Mouse (Mus musculus) c-Kit-negative CD71-positive TER-119-positive erythroid progenitor cells, embryonic 14.5 days (primary cell): ENCODE data around the gene Dbh.

ENCODE experiments used
- DNase-seq: peaks from one replicate; pipeline ENCODE4 v3.0.0-alpha.2; 2013; ENCODE audit warnings: low read depth, low spot score

The Dbh gene

DNA sequence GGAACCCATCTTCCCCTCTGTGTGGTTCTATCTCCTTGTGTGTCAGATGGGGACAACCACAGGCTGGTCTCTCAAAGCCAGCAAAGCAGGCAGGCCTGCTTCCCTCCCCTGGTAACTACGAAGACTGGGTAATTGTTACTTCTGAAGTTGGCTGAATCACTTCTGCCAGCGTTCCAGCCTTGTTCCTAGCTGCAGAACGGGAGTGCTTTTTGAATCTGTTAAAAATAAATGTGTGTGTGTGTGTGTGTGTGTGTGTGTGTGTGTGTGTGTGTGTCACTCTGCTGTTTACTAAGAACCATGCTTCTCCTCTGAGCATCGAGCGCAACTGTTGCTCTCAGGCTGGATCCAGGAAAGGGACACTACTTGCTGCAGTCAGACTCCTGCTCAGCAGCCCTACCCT lies 1.2 kb upstream of the Dbh start:
- no peak for DNase-seq

DNA sequence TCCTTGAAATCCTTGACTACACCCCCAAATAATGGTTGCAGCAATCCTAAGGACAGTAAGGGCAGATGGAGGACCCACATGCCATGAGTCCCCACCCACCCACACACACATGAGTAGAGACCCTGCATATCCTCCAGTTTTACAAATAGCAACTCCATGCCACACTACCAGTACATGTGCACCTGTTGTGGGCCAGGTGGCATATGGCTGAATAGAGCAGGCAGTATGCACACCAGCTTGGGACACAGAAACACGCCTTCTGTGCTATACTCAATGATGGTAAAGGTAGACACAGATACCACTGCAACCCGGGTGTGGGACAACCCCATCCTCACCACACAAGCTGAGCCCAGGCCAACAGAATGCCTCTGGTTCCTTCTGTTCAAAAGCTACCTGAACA lies 1.0 kb downstream of the Dbh start:
- DNase-seq = no peak

DNA sequence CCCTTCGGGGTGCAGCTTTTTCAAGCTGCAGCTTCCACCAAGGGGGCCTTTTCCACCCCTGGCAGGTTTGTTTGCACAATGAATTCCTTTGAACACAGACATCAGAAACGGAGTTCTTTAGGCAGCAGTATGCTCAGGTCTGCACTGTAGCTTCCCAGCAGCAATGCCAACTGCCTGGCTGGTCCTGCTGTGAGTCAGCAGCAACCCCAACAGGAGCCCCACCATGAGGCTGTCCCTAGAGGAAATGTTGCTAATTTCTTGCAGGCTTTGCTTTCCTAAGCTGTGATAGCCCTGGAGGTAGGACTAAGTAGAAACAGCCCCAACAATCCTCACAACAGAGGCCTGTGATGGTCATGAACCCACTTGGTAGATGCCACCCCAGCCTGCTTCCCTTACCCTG lies 2.0 kb downstream of the Dbh start:
- no peak for DNase-seq

DNA sequence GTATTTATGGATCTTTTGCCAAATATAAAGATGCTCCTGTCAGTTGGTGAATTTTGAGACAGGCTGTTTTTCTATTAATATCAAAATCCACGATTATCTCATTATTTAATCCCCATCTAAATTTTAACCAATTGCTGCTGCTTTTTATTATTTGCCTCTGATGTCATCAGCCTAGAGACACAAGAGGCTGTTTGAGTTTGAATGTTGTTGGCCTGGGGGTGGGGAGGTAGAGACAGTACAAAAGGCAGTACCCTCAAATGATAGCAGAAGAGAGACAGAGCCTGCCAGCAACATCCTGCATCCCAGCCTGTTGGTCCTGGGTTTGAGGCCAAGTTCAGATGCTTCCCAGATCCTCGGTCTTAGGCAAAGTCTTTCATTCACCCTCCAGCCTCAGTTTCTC lies 9.2 kb downstream of the Dbh start:
- DNase-seq = no peak

DNA sequence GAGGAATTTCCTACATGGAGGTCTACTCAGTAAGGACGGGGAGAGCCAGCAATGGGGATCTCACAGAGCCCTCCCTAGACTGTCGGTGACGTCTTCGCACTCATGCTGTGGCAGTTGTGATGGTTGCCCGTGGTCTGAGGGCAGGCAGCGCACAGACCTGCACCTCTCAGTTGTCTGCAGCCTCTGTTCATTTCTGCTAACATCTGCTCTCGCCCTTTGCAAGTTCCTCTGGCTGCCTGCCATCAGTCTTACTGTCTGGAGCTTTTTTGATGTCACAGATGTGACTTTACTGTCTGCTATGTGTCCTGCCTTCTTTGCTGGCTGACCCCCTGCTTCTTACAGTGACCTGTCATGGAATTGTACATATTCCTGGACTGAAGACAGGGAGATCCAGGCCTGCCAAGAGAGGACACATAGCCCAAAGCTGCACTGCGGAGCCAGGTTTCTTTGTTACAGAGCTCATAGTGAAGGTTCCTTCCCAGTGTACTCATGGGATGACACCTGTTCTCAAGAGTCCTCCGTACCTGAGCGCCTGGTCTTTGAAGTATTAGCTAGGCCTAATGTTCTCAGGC lies 10.7 kb downstream of the Dbh start:
- DNase-seq = no peak

DNA sequence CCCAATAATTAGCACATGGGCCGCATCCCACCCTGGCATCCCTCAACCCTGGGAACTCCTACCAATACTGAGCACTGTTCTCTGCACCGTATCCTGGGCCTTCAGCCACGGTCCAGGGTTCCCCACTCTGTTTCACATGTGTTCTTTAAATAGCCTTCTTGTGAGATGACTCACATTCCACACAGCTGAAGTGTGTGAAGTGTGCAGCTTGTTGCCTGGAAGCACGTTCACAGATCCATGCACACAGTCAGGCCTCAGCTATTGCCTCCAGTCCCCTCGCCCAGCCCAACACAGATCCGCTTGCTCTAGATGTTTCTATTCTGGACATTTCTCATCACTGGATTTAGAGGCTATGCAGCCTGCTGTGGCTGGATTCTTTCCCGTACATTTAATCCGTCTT lies 14.1 kb downstream of the Dbh start:
- DNase-seq = no peak

- DNase-seq = no peak
Observed at GRCm38 (mm10) chr2:27181907-27182306, 16.9 kb downstream of the Dbh start.

DNA sequence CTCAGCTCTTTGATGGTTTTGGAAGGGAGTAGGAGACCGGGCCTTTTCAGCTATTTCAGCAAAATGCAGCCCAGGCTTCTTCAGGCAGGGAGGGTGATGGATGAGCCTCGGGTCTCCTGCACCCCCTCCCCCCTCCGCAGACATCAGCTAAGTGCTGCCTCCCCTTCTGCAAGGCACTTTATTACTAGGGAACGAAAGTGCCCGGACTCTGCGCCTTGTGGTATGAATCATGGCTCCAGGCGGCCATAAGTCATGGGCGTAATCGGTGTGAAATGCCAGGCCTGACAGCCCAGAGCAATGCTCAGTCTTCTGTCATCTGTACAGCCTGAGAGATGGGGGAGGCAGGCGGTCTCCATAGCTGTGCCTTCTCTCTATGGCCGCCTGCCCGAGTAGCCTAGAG lies 18.7 kb downstream of the Dbh start:
- DNase-seq = no peak

DNA sequence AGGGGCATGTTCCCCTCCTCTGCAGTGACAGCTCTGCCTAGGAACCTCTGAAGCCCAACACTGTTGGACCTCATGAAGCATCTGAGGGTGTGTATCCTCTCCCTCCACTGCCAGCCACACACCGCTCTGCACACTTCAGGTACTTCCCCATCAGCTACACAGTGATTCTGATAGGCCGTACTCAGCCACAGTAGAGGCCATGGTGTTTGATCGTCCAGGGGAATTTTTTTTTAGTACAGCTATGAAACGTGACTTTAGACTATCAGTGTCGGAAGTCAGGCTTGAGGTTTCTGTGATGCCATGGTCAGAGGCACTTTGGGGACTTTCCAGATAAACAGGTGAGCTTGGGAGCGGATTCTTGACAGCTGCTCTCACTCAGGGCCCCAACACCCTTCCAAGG lies 22.5 kb downstream of the Dbh start:
- DNase-seq = no peak

DNA sequence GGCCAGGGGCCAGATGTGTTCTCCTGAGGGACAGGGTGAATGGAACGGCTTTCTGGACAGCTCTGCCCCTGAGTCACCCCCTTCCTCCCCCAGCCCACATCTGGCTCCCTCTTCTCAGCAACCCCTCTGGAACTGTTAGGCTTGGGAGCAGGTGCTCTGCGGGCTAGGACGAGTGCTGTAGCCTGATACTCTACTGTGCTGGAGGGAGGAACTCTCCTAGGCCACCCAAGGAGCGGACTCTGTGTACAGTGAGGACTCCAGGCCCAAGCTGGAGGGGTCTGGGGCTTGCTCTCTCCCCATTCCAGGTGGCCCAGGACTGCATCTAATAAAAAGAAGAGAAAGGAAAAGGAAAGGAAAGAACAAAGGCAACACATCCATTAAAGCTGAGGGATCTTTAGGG lies 25.0 kb downstream of the Dbh start:
- no peak for DNase-seq

GRCm38 (mm10) chr2:27198551-27199246 lies 33.7 kb downstream of the Dbh start:
- DNase-seq = no peak

DNA sequence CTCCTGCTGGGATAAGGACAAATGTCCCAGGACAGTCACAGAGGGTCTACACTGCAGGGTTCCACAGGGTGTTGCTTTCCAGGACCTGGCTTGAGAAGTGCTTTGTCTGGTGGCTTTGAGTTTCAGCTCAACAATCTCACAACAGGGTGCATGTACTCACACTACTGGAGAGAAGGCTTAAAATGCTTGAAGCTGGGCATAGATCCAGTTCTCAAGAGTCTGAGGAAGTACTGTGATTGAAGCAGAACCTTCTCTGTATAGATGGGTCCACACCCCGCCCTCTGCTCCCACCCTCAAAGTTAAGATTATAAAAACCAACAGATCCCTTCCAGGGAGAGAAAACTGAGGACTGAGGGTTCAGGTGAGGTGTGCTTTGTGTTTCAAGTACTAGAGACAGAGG lies 35.6 kb downstream of the Dbh start:
- no peak for DNase-seq

GRCm38 (mm10) chr2:27205666-27206065 lies 40.6 kb downstream of the Dbh start:
- DNase-seq = no peak

DNA sequence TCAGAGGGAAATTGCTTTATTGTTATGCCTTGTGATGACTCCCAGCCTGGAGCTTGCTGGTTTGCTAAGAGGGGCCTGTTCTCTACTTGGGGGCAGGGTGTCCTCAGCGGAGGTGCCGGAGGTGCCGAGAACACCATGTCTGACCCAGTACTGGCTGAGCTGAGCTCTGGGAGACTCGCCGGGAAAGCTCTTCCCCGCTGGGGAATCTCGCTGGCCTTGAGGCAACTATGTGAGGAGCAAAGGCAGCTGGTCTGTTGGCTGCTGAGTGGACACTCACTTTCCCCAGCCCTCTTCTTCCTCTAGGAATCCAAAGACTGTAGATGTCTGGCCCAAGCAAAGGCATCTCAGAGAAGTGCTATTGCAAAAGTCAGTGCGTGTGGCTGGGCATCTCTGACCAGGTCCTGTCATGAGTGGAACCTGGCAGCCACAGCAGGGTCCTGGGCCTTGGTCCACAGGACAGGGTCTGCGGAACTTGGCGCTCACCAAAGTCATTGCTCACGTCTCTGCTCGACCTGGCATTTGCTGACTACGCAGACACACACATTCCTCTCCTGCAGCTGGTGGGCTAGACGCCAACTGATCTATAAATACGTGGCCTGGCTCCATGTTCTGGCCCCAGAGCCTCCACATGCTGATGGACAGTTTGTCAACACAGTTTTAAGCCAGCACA lies 41.2 kb downstream of the Dbh start:
- DNase-seq = no peak

DNA sequence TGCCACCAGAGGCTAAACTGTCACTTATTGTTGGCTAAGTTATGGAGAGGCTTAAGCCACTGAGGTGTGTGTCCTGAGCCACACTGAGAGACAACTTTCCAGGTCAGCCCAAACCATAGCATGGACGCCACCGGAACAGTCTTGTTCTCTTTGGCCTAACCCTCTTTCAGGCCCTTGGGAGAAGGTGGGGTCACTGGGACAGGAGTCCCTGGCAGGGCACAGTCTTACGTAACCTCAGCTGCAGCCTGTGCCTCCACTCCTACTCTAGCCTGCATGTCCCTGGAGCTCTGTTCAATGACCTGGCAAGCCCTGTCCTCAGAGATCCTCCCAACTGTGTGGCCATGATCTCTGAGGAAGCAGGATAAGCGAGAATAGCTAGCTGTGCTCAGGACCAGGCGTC lies 42.1 kb downstream of the Dbh start:
- DNase-seq = no peak

GRCm38 (mm10) chr2:27209370-27209769 lies 44.3 kb downstream of the Dbh start:
- no peak for DNase-seq

GRCm38 (mm10) chr2:27209816-27210215 lies 44.8 kb downstream of the Dbh start:
- DNase-seq = no peak

DNA sequence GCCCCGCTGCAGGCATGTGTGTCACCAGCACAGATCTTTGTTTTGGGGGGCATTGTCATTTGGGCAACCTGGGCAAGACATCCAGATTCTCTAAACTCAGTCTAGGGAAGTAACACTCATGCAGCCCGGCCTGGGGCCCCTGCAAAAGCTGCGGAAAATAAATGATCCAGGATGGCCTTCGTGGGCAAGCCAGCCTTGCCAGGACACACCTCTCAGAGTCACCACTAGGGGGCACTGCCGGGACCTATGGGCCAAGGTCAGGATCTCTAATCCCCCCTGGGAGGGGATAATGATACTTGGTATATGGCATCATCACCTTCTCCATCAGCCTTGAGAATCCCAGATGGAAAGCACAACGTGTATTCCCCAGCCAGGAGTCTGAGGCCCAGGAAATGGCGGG lies 45.2 kb downstream of the Dbh start:
- peak; percentile 8 for DNase-seq

DNA sequence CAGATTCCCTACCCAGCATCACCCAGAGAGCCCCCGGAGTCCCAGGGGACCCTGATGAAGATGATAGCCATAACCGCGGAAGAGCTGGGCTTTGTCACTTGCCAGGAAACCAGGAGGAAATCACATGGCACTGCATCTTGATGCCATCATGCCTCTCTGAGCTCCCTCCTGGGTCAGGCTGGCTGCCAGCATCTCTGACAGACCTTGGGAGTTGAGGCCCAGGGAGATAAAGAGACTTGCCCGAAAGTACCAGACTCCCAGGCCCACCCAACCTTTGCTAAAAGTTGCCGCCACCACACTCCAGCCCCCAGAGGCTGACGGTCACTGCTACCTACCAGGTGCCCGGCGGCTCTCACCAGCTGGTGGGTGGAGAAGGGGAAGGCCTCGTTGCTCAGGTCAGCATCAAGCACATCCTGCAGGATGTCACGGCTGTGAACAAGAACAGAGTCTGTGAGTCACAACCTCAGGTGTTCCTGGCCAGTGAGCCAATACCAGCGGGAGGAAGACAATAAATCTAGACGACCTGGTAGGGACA lies 45.7 kb downstream of the Dbh start:
- no peak for DNase-seq

DNA sequence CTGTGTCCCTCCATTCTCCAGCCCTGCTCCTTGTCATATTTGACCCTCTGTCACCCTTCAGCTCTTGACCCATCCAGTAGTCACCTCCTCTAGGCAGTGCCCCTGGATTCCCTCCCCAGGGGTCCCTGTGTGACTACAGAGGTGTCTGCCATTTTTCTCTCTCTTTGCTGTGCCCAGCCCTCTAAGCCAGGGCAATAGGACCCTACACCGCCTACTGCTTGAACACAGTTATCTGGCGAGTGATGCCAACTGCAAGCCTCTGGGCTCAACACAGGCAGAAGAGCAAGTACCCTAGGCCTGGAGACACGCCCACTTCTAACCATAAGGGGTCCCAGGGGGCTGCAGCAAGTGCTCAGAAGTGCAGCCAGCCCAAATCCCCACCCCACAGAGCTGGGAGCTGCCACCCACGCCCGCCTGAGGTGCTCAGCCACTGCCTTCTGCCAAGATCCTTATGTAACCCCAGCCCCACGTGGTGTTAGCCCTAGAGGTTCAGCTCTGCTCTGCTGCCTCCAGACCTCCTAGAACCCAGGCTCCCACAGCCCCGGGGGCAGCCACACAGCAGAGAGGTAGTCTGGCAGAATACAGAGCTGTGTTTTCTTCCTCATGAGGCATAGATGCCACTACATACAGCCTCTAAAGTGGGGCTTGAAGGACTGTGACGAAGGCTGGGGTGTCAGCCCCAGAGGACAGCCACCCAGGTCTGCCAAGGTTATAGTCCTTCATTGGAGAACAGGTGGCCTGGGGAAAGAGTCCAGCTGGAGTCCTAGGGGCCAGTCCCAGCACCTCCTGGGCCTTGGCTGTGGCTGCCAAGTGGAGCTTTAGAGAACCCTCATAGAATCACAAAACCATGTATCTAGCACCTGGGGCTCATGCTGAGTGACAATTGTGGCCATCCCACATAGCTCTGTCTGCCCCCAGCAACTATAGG lies 47.2 kb downstream of the Dbh start:
- DNase-seq = no peak

GRCm38 (mm10) chr2:27215537-27215936 lies 50.5 kb downstream of the Dbh start:
- DNase-seq = no peak

GRCm38 (mm10) chr2:27218121-27218544 lies 53.1 kb downstream of the Dbh start:
- DNase-seq = no peak
